Mouse (Mus musculus): ENCODE measurements around the gene Vmn1r121. TPM values are rescaled to one million over a fixed set of nuclear protein-coding genes. Genes with fewer than 3 reads are reported as not detected.
"Not testable (repeated sequence)": the region's sequence is repeated elsewhere in the genome, so short reads cannot be mapped to it uniquely, and the experiment has no call there.

Vmn1r121 gene
- not detected in 2 replicates for polyA plus RNA-seq (2014; fragmentation: Nextera tagmentation; extraction: Ambion mirVana)

DNA sequence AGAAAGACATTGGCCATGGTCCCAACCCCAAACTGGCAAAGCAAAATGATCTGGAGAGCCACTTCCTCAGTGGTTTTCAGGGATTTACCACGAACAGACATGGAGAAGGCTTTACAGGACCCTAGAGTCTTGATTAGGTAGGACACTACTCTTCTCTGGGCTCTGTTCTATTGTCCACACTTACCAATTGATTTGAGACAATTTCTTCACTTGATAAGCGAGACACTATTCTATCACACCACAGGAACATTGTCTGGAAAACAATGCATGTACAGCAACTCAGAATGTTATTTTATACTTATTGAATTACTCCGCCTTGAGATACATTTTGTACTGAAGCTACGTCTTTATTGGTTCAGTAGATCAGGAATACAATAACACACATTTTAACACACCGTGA, at the start of gene Vmn1r121:
Gene Vmn1r121 (minus strand): TSS at position 101 of the 400 bp plus-strand sequence.
- 79% methylated on average over 4 of the region's 5 CpGs for WGBS
- H3K4me2 ChIP-seq (replicated peaks; ENCODE audit: low read depth, low read length); H3K27me3 ChIP-seq (ENCODE audit: control insufficient read depth, insufficient read depth, low read length); H3K9ac ChIP-seq (ENCODE audit: low read depth, low read length); ATAC-seq (ENCODE audit: low FRiP score, low TSS enrichment); H3K36me3 ChIP-seq (ENCODE audit: control insufficient read depth, insufficient read depth, low read length); H3K9me3 ChIP-seq (ENCODE audit: control insufficient read depth, low read length); H3K27ac ChIP-seq (ENCODE audit: low read depth, low read length); H3K4me3 ChIP-seq (ENCODE audit: low read length); H3K4me1 ChIP-seq (ENCODE audit: control insufficient read depth, insufficient read depth, low read length): not testable (repeated sequence)

DNA sequence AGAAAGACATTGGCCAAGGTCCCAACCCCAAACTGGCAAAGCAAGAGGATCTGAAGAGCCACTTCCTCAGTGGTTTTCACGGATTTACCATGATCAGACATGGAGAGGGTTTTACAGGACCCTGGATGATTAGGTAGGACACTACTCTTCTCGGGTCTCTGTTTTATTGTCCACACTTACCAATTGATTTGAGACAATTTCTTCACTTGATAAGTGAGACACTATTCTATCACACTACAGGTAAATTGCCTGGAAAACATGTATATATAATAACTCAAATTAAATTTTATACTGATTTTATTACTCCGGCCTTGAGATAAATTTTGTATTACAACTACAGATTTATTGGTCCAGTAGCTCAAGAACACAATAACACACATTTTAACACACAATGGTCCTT, 35.7 kb upstream of the Vmn1r121 start, which contains the start of gene Vmn1r122:
Gene Vmn1r122 (minus strand): TSS at position 101 of the 400 bp plus-strand sequence.
- ATAC-seq (ENCODE audit: low FRiP score, low TSS enrichment) = not testable (repeated sequence)

DNA sequence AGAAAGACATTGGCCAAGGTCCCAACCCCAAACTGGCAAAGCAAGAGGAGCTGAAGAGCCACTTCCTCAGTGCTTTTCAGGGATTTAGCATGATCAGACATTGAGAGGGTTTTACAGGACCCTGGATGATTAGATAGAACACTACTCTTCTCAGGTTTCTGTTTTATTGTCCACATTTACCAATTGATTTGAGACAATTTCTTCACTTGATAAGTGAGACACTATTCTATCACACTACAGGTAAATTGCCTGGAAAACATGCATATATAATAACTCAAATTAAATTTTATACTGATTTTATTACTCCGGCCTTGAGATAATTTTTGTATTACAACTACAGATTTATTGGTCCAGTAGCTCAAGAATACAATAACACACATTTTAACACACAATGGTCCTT, 44.6 kb downstream of the Vmn1r121 start, which contains the start of gene Vmn1r120:
Gene Vmn1r120 (minus strand): TSS at position 101 of the 400 bp plus-strand sequence.
- not testable (repeated sequence) for H3K4me3 ChIP-seq (ENCODE audit: low read length); ATAC-seq (ENCODE audit: low FRiP score, low TSS enrichment); H3K27me3 ChIP-seq (ENCODE audit: control insufficient read depth, insufficient read depth, low read length); H3K9me3 ChIP-seq (ENCODE audit: control insufficient read depth, low read length); H3K9ac ChIP-seq (ENCODE audit: low read depth, low read length); H3K4me2 ChIP-seq (replicated peaks; ENCODE audit: low read depth, low read length); H3K4me1 ChIP-seq (ENCODE audit: control insufficient read depth, insufficient read depth, low read length); H3K36me3 ChIP-seq (ENCODE audit: control insufficient read depth, insufficient read depth, low read length); H3K27ac ChIP-seq (ENCODE audit: low read depth, low read length)
- WGBS = 79% methylated on average over 1 of the region's 1 CpGs

More for the DNA sequence above, 35.7 kb upstream of the Vmn1r121 start, which contains the start of gene Vmn1r122:
- H3K27me3 ChIP-seq (ENCODE audit: control insufficient read depth, insufficient read depth, low read length); H3K36me3 ChIP-seq (ENCODE audit: control insufficient read depth, insufficient read depth, low read length); H3K4me3 ChIP-seq (ENCODE audit: low read length); H3K27ac ChIP-seq (ENCODE audit: low read depth, low read length); H3K4me2 ChIP-seq (replicated peaks; ENCODE audit: low read depth, low read length); H3K9me3 ChIP-seq (ENCODE audit: control insufficient read depth, low read length); H3K4me1 ChIP-seq (ENCODE audit: control insufficient read depth, insufficient read depth, low read length); H3K9ac ChIP-seq (ENCODE audit: low read depth, low read length): not testable (repeated sequence)
- 64% methylated on average over 2 of the region's 3 CpGs for WGBS

Other genes with a start within 250 kb of the Vmn1r121 start
- gene Vmn1r116, start 226.3 kb downstream of the Vmn1r121 start, polyA plus RNA-seq (2014; fragmentation: Nextera tagmentation; extraction: Ambion mirVana) = not detected in 2 replicates
- gene Vmn1r117, start 214.4 kb downstream of the Vmn1r121 start, polyA plus RNA-seq (2014; fragmentation: Nextera tagmentation; extraction: Ambion mirVana) = not detected in 2 replicates
- gene Vmn1r118, start 186.2 kb downstream of the Vmn1r121 start, polyA plus RNA-seq (2014; fragmentation: Nextera tagmentation; extraction: Ambion mirVana) = not detected in 2 replicates
- not detected in 2 replicates for gene Vmn1r119, start 86.1 kb downstream of the Vmn1r121 start, polyA plus RNA-seq (2014; fragmentation: Nextera tagmentation; extraction: Ambion mirVana)
- gene Vmn1r120, start 44.7 kb downstream of the Vmn1r121 start, polyA plus RNA-seq (2014; fragmentation: Nextera tagmentation; extraction: Ambion mirVana) = not detected in 2 replicates
- gene Vmn1r122, start 35.6 kb upstream of the Vmn1r121 start, polyA plus RNA-seq (2014; fragmentation: Nextera tagmentation; extraction: Ambion mirVana) = not detected in 2 replicates
- gene Vmn1r123, start 63.7 kb upstream of the Vmn1r121 start, polyA plus RNA-seq (2014; fragmentation: Nextera tagmentation; extraction: Ambion mirVana) = not detected in 2 replicates
- not detected in 2 replicates for gene Gm5157, start 91.9 kb upstream of the Vmn1r121 start, polyA plus RNA-seq (2014; fragmentation: Nextera tagmentation; extraction: Ambion mirVana)
- not detected in 2 replicates for gene Vmn1r124, start 162.1 kb upstream of the Vmn1r121 start, polyA plus RNA-seq (2014; fragmentation: Nextera tagmentation; extraction: Ambion mirVana)
- not detected in 2 replicates for gene Vmn1r125, start 173.7 kb upstream of the Vmn1r121 start, polyA plus RNA-seq (2014; fragmentation: Nextera tagmentation; extraction: Ambion mirVana)
- not detected in 2 replicates for gene Vmn1r126, start 203.0 kb upstream of the Vmn1r121 start, polyA plus RNA-seq (2014; fragmentation: Nextera tagmentation; extraction: Ambion mirVana)
- gene Vmn1r127, start 221.3 kb upstream of the Vmn1r121 start, polyA plus RNA-seq (2014; fragmentation: Nextera tagmentation; extraction: Ambion mirVana) = not detected in 2 replicates